Mouse (Mus musculus) ES-E14 (cell line): ENCODE data around the gene Lrp5. TPM values are rescaled to one million over a fixed set of nuclear protein-coding genes. Genes with fewer than 3 reads are reported as not detected.

Source experiments
- DNase-seq: peaks from one replicate; pipeline ENCODE4 v3.0.0-alpha.2; 2013; ENCODE audit warnings: low read depth, low spot score
- H3K27ac ChIP-seq: 2 replicates; pipeline ENCODE4 v1.5.1; 2012; ENCODE audit warnings: low read depth, mild to moderate bottlenecking, low read length, moderate library complexity, mixed read lengths; ENCODE audit not compliant: poor library complexity, insufficient read depth, severe bottlenecking
- H3K36me3 ChIP-seq: 2 replicates; pipeline ENCODE4 v1.6.1; 2012; ENCODE audit warnings: mild to moderate bottlenecking, low read length, moderate library complexity, mixed read lengths; ENCODE audit not compliant: control insufficient read depth, poor library complexity, insufficient read depth, severe bottlenecking
- H3K4me1 ChIP-seq, 2 experiments: fragments of 150-350 bp in 1 of 2; sonication (generic) in 1 of 2; 2 replicates each; pipeline ENCODE4 v1.6.1; 2012; ENCODE audit warnings: low read length in 2 of 2, mild to moderate bottlenecking in 1 of 2, mixed read lengths in 1 of 2; ENCODE audit not compliant: control insufficient read depth in 2 of 2, insufficient read depth in 2 of 2, poor library complexity in 1 of 2
- H3K4me3 ChIP-seq, 2 experiments: fragments of 150-350 bp in 1 of 2; sonication (generic) in 1 of 2; 2 replicates each; pipeline ENCODE4 v1.5.1; 2012; ENCODE audit warnings: low read length in 2 of 2, low read depth in 1 of 2, mild to moderate bottlenecking in 1 of 2, mixed read lengths in 1 of 2; ENCODE audit not compliant: insufficient read depth in 1 of 2, poor library complexity in 1 of 2, severe bottlenecking in 1 of 2
- H3K9ac ChIP-seq: 2 replicates; pipeline ENCODE4 v1.6.1; 2012; ENCODE audit warnings: low read depth, mild to moderate bottlenecking, low read length, mixed read lengths; ENCODE audit not compliant: poor library complexity, insufficient read depth, severe bottlenecking
- H3K9me3 ChIP-seq: fragments of 150-350 bp; sonication (generic); 2 replicates; pipeline ENCODE4 v1.6.1; 2012; ENCODE audit warnings: low read depth, mild to moderate bottlenecking, low read length; ENCODE audit not compliant: control insufficient read depth, insufficient read depth
- CHD2 ChIP-seq: IDR thresholded peaks from 2 replicates; pipeline ENCODE4 v1.6.1; 2014; ENCODE audit warnings: mild to moderate bottlenecking, low read depth, low read length, inconsistent platforms
- HCFC1 ChIP-seq: IDR thresholded peaks from 2 replicates; pipeline ENCODE4 v1.6.1; 2012; ENCODE audit warnings: low read length, inconsistent platforms, borderline replicate concordance; ENCODE audit not compliant: insufficient read depth
- MAFK ChIP-seq: IDR thresholded peaks from 2 replicates; pipeline ENCODE4 v1.6.1; 2014; ENCODE audit warnings: mild to moderate bottlenecking, low read depth, low read length, inconsistent platforms; ENCODE audit not compliant: insufficient read depth
- ZC3H11A ChIP-seq: IDR thresholded peaks from 2 replicates; pipeline ENCODE4 v1.6.1; 2012; ENCODE audit warnings: low read depth, mild to moderate bottlenecking, inconsistent platforms, low read length, borderline replicate concordance
- ZNF384 ChIP-seq: IDR thresholded peaks from 2 replicates; pipeline ENCODE4 v1.6.1; 2012; ENCODE audit warnings: low read depth, low read length, inconsistent platforms
- in situ Hi-C, 2 experiments: fragments of 600-800 bp; cut with MboI; formaldehyde crosslinking; loops; one replicate each; pipeline ENCODE4 v1.15.1; 2025; ENCODE audit warnings: low sequenced_read_pairs in 2 of 2, inconsistent platforms in 1 of 2; ENCODE audit not compliant: unreplicated experiment in 2 of 2
- total RNA-seq: library from RNA; depleted of rRNA; stranded (reverse); fragments of 300-350 nt; gene quantifications from 2 replicates; pipeline ENCODE4 v1.2.3, GENCODE M21; 2012

Gene Lrp5
- total RNA-seq, 1 experiment = 46.1 TPM

GRCm38 (mm10) chr19:3724779-3725178, 38.4 kb upstream of the Lrp5 start:
- DNase-seq = peak; percentile 83
- no peak overlapping the region for H3K4me3 ChIP-seq
- no peaks in the 10 kb centered on the region for H3K9me3 ChIP-seq
- H3K27ac ChIP-seq = no peak overlapping the region
- TF ChIP-seq MAFK (no peak), CHD2 (no peak), ZNF384 (0 out of 2 replicates have a peak, but pooled peaks have one; percentile 17), ZC3H11A (no peak)
- no peak overlapping the region for H3K9ac ChIP-seq
- no peaks in the 10 kb centered on the region for H3K4me1 ChIP-seq
- H3K36me3 ChIP-seq = no peaks in the 10 kb centered on the region
- in situ Hi-C loops = no loop called here

- Histone ChIP-seq H3K4me3 (no peak overlapping the region), H3K9me3 (no peaks in the 10 kb centered on the region), H3K27ac (no peak overlapping the region), H3K36me3 (no peaks in the 10 kb centered on the region), H3K4me1 (peaks cover 0 to under 1% of the 10 kb centered on the region in 2 experiments; a peak in 1 of 4 replicates), H3K9ac (no peak overlapping the region)
- DNase-seq = peak; percentile 64
- TF ChIP-seq MAFK = no peak
- TF ChIP-seq HCFC1 = no peak
- in situ Hi-C loops = no loop called here
Observed at GRCm38 (mm10) chr19:3723904-3724303, 37.5 kb upstream of the Lrp5 start.

DNA sequence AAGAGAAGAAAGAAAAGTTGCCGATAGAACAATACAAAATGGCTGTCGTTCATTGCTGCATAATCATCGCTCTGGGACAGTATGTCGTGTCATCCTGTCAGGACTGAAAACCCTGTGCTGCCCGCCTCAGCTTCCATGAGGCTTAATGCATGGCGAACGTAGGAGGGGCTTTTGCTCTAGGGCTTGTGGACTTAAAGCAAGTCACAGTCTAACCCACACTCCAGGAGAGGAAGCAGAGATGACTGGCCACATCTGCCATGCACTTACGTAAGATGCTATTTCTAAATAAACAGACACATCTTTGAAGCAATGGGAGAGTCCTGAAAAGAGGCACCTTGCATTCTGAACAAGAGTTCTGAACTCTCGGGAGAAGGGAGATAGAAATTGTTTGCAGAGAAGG, 36.8 kb upstream of the Lrp5 start:
- Histone ChIP-seq H3K9ac (no peak overlapping the region), H3K4me1 (peaks cover 0 to 6% of the 10 kb centered on the region in 2 experiments; a peak in 1 of 4 replicates), H3K9me3 (no peaks in the 10 kb centered on the region), H3K27ac (no peak overlapping the region), H3K4me3 (no peak overlapping the region), H3K36me3 (no peaks in the 10 kb centered on the region)
- no peak for DNase-seq
- TF ChIP-seq ZC3H11A (no peak), CHD2 (no peak), MAFK (no peak), HCFC1 (no peak), ZNF384 (no peak)
- in situ Hi-C loops = no loop called here

DNA sequence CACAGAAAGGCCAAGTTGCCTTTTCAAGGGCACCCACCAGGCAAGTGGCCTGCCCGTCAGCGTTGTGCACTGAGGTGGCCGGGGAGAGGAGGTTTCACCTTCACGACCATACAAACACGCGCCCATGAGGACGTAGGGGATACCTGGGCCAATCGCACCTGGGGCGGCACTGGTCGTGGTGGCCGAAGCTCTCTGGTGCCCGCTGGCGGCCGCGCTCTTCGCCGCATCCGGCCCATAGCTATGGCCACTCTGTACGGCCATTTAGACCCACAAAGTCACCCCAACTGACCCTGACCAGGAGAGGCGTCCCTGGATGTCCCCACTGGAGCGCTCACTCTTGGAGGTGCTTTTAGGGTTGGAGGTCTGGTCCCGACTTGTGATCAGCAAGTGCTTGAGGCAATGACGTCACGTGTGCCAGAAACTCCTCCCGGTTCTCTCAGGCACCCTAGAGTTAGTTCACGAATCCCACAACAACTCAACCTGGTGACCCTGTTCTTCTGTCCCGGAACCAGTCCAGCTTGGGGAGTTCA, 33.1 kb upstream of the Lrp5 start:
- in situ Hi-C loops = no loop called here
- DNase-seq = peak; percentile 44
- H3K4me1 ChIP-seq = peaks cover 0 to 6% of the 10 kb centered on the region in 2 experiments; a peak in 1 of 4 replicates
- H3K4me3 ChIP-seq = peak overlapping the region; percentile 57 to 70
- peak overlapping the region; percentile 74 for H3K9ac ChIP-seq
- no peak for TF ChIP-seq ZC3H11A
- no peak for TF ChIP-seq HCFC1
- no peak for TF ChIP-seq ZNF384
- no peak for TF ChIP-seq MAFK
- no peak for TF ChIP-seq CHD2
- no peaks in the 10 kb centered on the region for H3K9me3 ChIP-seq
- H3K36me3 ChIP-seq = peaks cover 26% of the 10 kb centered on the region
- H3K27ac ChIP-seq = peak overlapping the region; percentile 41
